ENCODE assay signal across 8 mouse cellular contexts in the genomic region with DNA sequence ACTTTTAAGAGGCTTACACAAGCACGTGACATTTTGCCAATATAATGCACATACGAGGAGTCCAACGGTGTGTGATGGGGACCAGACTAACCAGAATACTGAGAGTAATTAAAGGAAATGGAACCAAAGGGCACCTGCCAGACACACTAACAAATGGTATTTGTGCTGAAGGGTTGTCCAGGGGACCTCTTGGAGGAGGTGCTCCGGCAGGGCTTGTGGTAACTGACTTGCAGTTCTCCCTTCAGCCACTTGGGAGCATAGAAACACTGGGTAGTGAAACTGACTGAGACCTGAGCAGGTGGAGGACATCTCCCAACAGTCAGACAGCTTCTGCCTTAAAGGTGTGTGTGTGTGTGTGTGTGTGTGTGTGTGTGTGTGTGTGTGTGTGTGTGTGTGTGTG.
DNase-seq lines count a peak whose midpoint lies in the region; ATAC-seq and TF ChIP-seq lines count a peak whose summit lies in the region.

No protein-coding gene starts in this region.

- no peaks in the 10 kb centered on the region for H3K36me3 ChIP-seq in ES-E14 (ENCODE audit: control insufficient read depth, insufficient read depth, low read length, poor library complexity, severe bottlenecking)
- H3K36me3 ChIP-seq in forebrain, embryonic 15.5 days, result no peaks in the 10 kb centered on the region
- no peaks in the 10 kb centered on the region for H3K36me3 ChIP-seq in lung, postnatal 0 days (ENCODE audit: insufficient read depth, low read length)

- WGBS in forebrain, embryonic 15.5 days, result 21% methylated on average over 4 of the region's 4 CpGs
- 17% methylated on average over 4 of the region's 4 CpGs for WGBS in lung, postnatal 0 days

- TF ChIP-seq CTCF in layer of hippocampus, adult 2 months (conservative IDR thresholded peaks at IDR 0.05), result peak; percentile 80
- TF ChIP-seq CTCF in lung, postnatal 0 days (IDR thresholded peaks at IDR 0.05), result peak; percentile 82

- 0 out of 2 replicates have a peak overlapping the region, but pooled peaks have one; percentile 3 for H3K4me2 ChIP-seq in forebrain, embryonic 15.5 days (replicated peaks)
- no peak overlapping the region for H3K4me2 ChIP-seq in lung, postnatal 0 days (replicated peaks; ENCODE audit: low read depth, low read length)

- in situ Hi-C loops in ES-E14 (cut with MboI; ENCODE audit: low sequenced_read_pairs in 2 of 2, unreplicated experiment in 2 of 2), result no loop called here

- peaks cover 2 to 26% of the 10 kb centered on the region in 2 experiments; a peak in 3 of 4 replicates for H3K4me1 ChIP-seq in ES-E14 (ENCODE audit: control insufficient read depth in 2 of 2, insufficient read depth in 2 of 2, low read length in 2 of 2, poor library complexity in 1 of 2)
- H3K4me1 ChIP-seq in forebrain, embryonic 15.5 days, result peaks cover 20% of the 10 kb centered on the region
- no peaks in the 10 kb centered on the region for H3K4me1 ChIP-seq in lung, postnatal 0 days (ENCODE audit: insufficient read depth, low read depth, low read length)

- TF ChIP-seq EP300 in lung, postnatal 0 days (IDR thresholded peaks at IDR 0.05), result no peak

- no peaks in the 10 kb centered on the region for H3K27me3 ChIP-seq in forebrain, embryonic 15.5 days
- no peaks in the 10 kb centered on the region for H3K27me3 ChIP-seq in lung, postnatal 0 days (replicated peaks; ENCODE audit: insufficient read depth, low read length)

- no peak overlapping the region for H3K9ac ChIP-seq in ES-E14 (ENCODE audit: insufficient read depth, low read depth, low read length, poor library complexity, severe bottlenecking)
- no peak overlapping the region for H3K9ac ChIP-seq in forebrain, embryonic 15.5 days (replicated peaks)
- H3K9ac ChIP-seq in lung, postnatal 0 days (replicated peaks; ENCODE audit: low read depth), result no peak overlapping the region

- ATAC-seq in forebrain, embryonic 15.5 days (replicated peaks), result peak; percentile 61
- ATAC-seq in hematopoietic stem cell, adult 5-6 weeks (replicated peaks in 1 of 2; ENCODE audit: insufficient read depth in 1 of 2, low FRiP score in 2 of 2, low TSS enrichment in 1 of 2, low read depth in 1 of 2, poor library complexity in 2 of 2, severe bottlenecking in 2 of 2), result peak; percentile 90 to 94
- peak; percentile 73 for ATAC-seq in lung, postnatal 0 days

- H3K4me3 ChIP-seq in ES-E14 (ENCODE audit: insufficient read depth in 1 of 2, low read depth in 1 of 2, low read length in 2 of 2, poor library complexity in 1 of 2, severe bottlenecking in 1 of 2), result no peak overlapping the region
- no peak overlapping the region for H3K4me3 ChIP-seq in forebrain, embryonic 15.5 days
- H3K4me3 ChIP-seq in layer of hippocampus, adult 2 months, result peak overlapping the region; percentile 8
- no peak overlapping the region for H3K4me3 ChIP-seq in lung, postnatal 0 days (ENCODE audit: low read depth, low read length)

- H3K27ac ChIP-seq in ES-E14 (ENCODE audit: insufficient read depth, low read depth, low read length, poor library complexity, severe bottlenecking), result no peak overlapping the region
- H3K27ac ChIP-seq in forebrain, embryonic 15.5 days (replicated peaks), result no peak overlapping the region
- H3K27ac ChIP-seq in layer of hippocampus, adult 2 months, result peak overlapping the region; percentile 49
- no peak overlapping the region for H3K27ac ChIP-seq in lung, postnatal 0 days (ENCODE audit: low read length)

- H3K9me3 ChIP-seq in ES-E14 (ENCODE audit: control insufficient read depth, insufficient read depth, low read depth, low read length), result no peaks in the 10 kb centered on the region
- H3K9me3 ChIP-seq in forebrain, embryonic 15.5 days, result no peaks in the 10 kb centered on the region
- no peaks in the 10 kb centered on the region for H3K9me3 ChIP-seq in lung, postnatal 0 days (ENCODE audit: low read length)

- DNase-seq in ES-E14 (ENCODE audit: low read depth, low spot score), result no peak
- peak; percentile 30 for DNase-seq in c-Kit-positive CD71-positive TER-119-positive erythroid progenitor cells, embryonic 14.5 days (ENCODE audit: low spot score)
- DNase-seq in layer of hippocampus, adult 2 months (ENCODE audit: low spot score in 2 of 2), result peak; percentile 54 to 64
- DNase-seq in lung, postnatal 0 days (ENCODE audit: low spot score), result peak; percentile 58
- peak; percentile 58 for DNase-seq in ovary, postnatal 36 days (ENCODE audit: low spot score)
- DNase-seq in urinary bladder, postnatal 25 days (ENCODE audit: low spot score), result peak; percentile 53

TF ChIP-seq in ES-E14, 5 proteins besides CTCF, POLR2A, EP300 and RAD21:
- TF ChIP-seq CHD2 (IDR thresholded peaks at IDR 0.05; ENCODE audit: low read depth, low read length) (no peak), ZC3H11A (IDR thresholded peaks at IDR 0.05; ENCODE audit: borderline replicate concordance, low read depth, low read length) (peak; percentile 19; the same call in 1 of the 2 replicates), MAFK (IDR thresholded peaks at IDR 0.05; ENCODE audit: insufficient read depth, low read depth, low read length) (no peak), HCFC1 (IDR thresholded peaks at IDR 0.05; ENCODE audit: borderline replicate concordance, insufficient read depth, low read length) (no peak), ZNF384 (IDR thresholded peaks at IDR 0.05; ENCODE audit: low read depth, low read length) (no peak)
